Mouse (Mus musculus) thymus, adult 2 months (tissue): ENCODE measurements at regions not wholly inside any gene's neighbourhood (a gene's known extent, or its start where the extent isn't known, plus 50 kb on each side); places are given as distances from the start of the nearest gene placed in this dataset.

Experiments used
- CTCF ChIP-seq: fragments of 200-500 bp; IDR thresholded peaks from 2 replicates; pipeline ENCODE4 v1.5.1; 2012; ENCODE audit warnings: mild to moderate bottlenecking, control low read depth, low read length, moderate library complexity, borderline replicate concordance; ENCODE audit not compliant: control insufficient read depth, poor library complexity, insufficient read depth; ENCODE audit errors: extremely low read depth
- POLR2A ChIP-seq: fragments of 200-500 bp; IDR thresholded peaks from 2 replicates; pipeline ENCODE4 v1.6.1; 2012; ENCODE audit warnings: mild to moderate bottlenecking, low read length, control low read depth, moderate library complexity; ENCODE audit not compliant: control insufficient read depth, poor library complexity, insufficient read depth; ENCODE audit errors: extremely low read depth

DNA sequence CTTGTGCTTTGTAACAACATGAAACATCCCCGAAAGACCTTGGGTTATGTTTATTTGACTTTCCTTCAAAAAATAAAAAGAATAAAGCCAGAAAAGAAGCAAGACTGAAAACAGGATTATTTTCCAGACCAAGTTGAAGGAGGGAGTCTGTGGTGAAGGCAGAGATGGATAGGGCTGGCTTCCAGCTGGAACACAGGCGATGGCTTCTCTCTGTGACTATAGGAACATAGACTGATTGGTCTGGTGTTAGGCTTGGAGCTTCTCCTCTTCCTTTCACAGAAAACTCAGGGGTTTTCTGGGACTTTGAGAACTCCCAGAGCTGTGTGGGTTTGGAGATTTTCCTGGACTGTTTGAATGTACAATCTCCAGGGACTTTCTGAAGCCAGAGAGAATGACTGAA lies 625.8 kb downstream of the Gm826 start:
- TF ChIP-seq CTCF (no peak), POLR2A (no peak)
